Mouse (Mus musculus) liver, embryonic 16.5 days (tissue): ENCODE measurements around the gene Rreb1. TPM values are rescaled to one million over a fixed set of nuclear protein-coding genes. Genes with fewer than 3 reads are reported as not detected.

Experiments used
- ATAC-seq: fragments of 200-750 bp; cut with Nextera tagmentation; 2 replicates; pipeline ENCODE4 v1.8.0; 2017; ENCODE audit warnings: low read depth, mild to moderate bottlenecking, moderate number of reproducible peaks, moderate library complexity
- H3K27ac ChIP-seq: fragments of 300-500 bp; sonication (generic); 2 replicates; pipeline ENCODE4 v1.5.1; 2014; ENCODE audit warnings: mild to moderate bottlenecking, low read length
- H3K27me3 ChIP-seq: fragments of 300-500 bp; sonication (generic); 2 replicates; pipeline ENCODE4 v1.6.1; 2014; ENCODE audit warnings: low read depth, low read length, mixed read lengths; ENCODE audit not compliant: control insufficient read depth, insufficient read depth
- H3K36me3 ChIP-seq: fragments of 300-500 bp; sonication (generic); 2 replicates; pipeline ENCODE4 v1.6.1; 2014; ENCODE audit warnings: mild to moderate bottlenecking; ENCODE audit not compliant: control insufficient read depth, insufficient read depth
- H3K4me1 ChIP-seq: fragments of 300-500 bp; sonication (generic); 2 replicates; pipeline ENCODE4 v1.6.1; 2014; ENCODE audit warnings: low read depth, low read length, mixed read lengths; ENCODE audit not compliant: control insufficient read depth
- H3K4me2 ChIP-seq: fragments of 300-500 bp; sonication (generic); 2 replicates; pipeline ENCODE4 v1.6.1; 2014; ENCODE audit warnings: low read depth, low read length, mixed read lengths
- H3K4me3 ChIP-seq: fragments of 300-500 bp; sonication (generic); 2 replicates; pipeline ENCODE4 v1.5.1; 2014; ENCODE audit warnings: low read depth, mild to moderate bottlenecking, low read length
- H3K9ac ChIP-seq: fragments of 300-500 bp; sonication (generic); 2 replicates; pipeline ENCODE4 v1.6.1; 2014; ENCODE audit warnings: low read depth, low read length
- H3K9me3 ChIP-seq: fragments of 300-500 bp; sonication (generic); replicated peaks from 2 replicates; pipeline ENCODE4 v1.6.1; 2016; ENCODE audit warnings: low read length; ENCODE audit not compliant: control insufficient read depth
- WGBS: fragments of 180-500 bp; shearing (Covaris S2); extraction: QIAGEN DNeasy Blood & Tissue Kit; methylation state at CpG from one replicate; pipeline ENCODE4 v1.1.7; 2014; ENCODE audit not compliant: insufficient replicate concordance; 5-methylcytosine and 5-hydroxymethylcytosine counted together
- polyA plus RNA-seq: library from polyadenylated mRNA; unstranded; fragments of >200 nt; fragmentation: Nextera tagmentation; extraction: Ambion mirVana; gene quantifications from 2 replicates; pipeline ENCODE4 v1.2.1, GENCODE M21; 2015

Gene Rreb1
- polyA plus RNA-seq, 1 experiment from 2014 or later = 5.9 TPM

DNA sequence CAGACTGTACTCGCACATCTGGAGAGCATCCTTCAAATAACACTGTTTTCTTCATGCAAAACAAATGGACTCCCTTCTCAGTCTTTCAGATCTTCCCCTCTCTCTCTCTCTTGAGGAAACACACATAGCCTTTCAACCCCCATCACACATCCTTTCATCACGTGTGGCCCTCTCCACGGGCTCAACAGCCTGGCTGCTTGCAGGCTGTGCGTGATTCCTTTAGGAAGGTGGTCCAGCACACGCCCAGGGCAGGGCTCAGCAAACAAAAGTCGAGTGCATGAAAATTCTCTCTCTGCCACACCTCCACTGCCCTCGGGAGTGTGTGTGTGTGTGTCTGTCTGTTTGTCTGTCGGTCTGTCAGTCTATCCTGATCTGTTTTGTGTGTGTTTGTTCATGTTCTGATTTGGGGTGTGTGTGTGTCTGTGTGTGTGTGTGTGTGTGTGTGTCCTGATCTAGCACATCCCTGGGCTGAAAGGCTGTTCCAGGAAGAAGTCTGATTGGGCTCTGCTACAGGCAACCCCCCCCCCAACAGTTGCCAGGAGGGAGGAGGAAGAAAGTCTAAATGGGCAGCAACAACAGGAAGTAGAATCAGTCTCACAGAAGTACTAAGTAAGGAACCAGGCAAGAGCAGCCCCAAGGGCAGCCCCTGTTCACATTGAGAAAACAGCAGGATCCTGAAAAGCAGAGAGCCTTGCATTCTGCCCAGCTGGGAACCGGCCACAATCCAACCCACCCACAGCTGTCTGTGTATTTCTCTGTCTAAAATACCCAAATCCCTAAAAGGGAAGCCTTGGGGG lies 26.8 kb upstream of the Rreb1 start:
- peaks cover 7% of the 10 kb centered on the region for H3K4me1 ChIP-seq
- 24% methylated on average over 9 of the region's 9 CpGs for WGBS
- H3K4me3 ChIP-seq = no peak overlapping the region
- no peak overlapping the region for H3K4me2 ChIP-seq
- ATAC-seq = peak; percentile 27; the same call in 1 of the 2 replicates
- no peak overlapping the region for H3K27ac ChIP-seq
- H3K27me3 ChIP-seq = no peaks in the 10 kb centered on the region
- H3K9me3 ChIP-seq = no peaks in the 10 kb centered on the region
- no peaks in the 10 kb centered on the region for H3K36me3 ChIP-seq
- H3K9ac ChIP-seq = no peak overlapping the region

DNA sequence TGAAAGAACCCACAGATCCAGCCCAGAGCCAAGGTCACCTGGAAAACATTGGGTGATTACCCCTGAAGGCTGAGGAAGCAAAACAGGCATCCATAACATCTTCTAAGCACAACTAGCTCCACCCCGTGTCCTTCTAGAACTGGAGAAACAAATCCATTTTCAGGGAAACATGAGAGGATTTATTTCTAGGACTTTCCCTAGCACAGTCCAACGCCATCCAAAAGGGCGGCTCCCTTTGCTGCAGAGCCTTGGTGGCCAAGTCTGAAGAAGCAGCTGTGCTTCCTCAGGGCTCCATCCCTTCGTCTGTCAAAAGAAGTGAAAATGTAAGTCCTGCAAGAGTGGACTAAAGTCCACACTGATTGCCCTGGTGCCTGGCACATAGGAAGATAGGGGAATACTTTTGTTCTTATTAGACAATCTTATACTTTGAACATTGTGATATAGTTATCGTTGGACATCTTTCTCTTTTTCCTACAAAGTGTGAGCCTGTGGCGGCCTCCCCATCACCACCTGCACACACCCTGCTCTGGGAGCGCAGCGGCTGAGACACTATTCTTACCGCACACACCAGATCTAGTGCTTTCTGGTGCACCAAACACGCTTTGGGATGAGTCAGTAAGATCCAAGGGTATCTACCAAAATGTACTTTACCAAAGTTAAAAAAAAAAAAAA lies 18.7 kb upstream of the Rreb1 start:
- no peak overlapping the region for H3K4me3 ChIP-seq
- 29% methylated on average over 10 of the region's 10 CpGs for WGBS
- no peak overlapping the region for H3K9ac ChIP-seq
- ATAC-seq = no peak
- no peaks in the 10 kb centered on the region for H3K27me3 ChIP-seq
- H3K36me3 ChIP-seq = no peaks in the 10 kb centered on the region
- H3K4me1 ChIP-seq = peaks cover 25% of the 10 kb centered on the region
- peak overlapping the region; percentile 45; the same call in 1 of the 2 replicates for H3K27ac ChIP-seq
- H3K4me2 ChIP-seq = peak overlapping the region; percentile 23; the same call in 1 of the 2 replicates
- no peaks in the 10 kb centered on the region for H3K9me3 ChIP-seq

DNA sequence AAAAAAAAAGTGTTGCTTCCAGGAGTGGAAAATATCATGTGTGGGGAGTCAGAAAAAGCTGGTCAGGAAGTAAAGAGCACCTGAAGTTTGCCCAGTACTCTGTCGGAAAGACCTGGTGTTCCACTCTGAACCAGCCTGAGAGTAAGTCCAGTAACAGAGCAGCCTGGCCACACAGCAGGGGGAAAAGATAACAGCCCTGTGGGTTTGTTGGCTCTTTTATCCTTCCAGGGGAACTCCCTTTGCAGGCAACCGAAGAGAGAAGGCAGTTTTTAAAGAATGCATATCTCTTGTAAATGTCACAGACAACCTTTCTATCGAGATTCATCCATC lies 18.2 kb upstream of the Rreb1 start:
- H3K4me2 ChIP-seq = peak overlapping the region; percentile 23; the same call in 1 of the 2 replicates
- H3K4me3 ChIP-seq = no peak overlapping the region
- no peaks in the 10 kb centered on the region for H3K9me3 ChIP-seq
- H3K9ac ChIP-seq = no peak overlapping the region
- peak; percentile 62; the same call in 1 of the 2 replicates for ATAC-seq
- no peak overlapping the region; the same call in 1 of the 2 replicates for H3K27ac ChIP-seq
- H3K27me3 ChIP-seq = no peaks in the 10 kb centered on the region
- H3K4me1 ChIP-seq = peaks cover 25% of the 10 kb centered on the region
- no peaks in the 10 kb centered on the region for H3K36me3 ChIP-seq
- 2% methylated on average over 3 of the region's 3 CpGs for WGBS

- WGBS = 34% methylated on average over 3 of the region's 3 CpGs
- no peak overlapping the region for H3K4me2 ChIP-seq
- peaks cover 25% of the 10 kb centered on the region for H3K4me1 ChIP-seq
- H3K9me3 ChIP-seq = no peaks in the 10 kb centered on the region
- no peak for ATAC-seq
- no peak overlapping the region for H3K4me3 ChIP-seq
- H3K27ac ChIP-seq = no peak overlapping the region
- H3K9ac ChIP-seq = no peak overlapping the region
- no peaks in the 10 kb centered on the region for H3K27me3 ChIP-seq
- no peaks in the 10 kb centered on the region for H3K36me3 ChIP-seq
These were observed 17.8 kb upstream of the Rreb1 start for GRCm38 (mm10) chr13:37760373-37760772.

- Histone ChIP-seq H3K4me1 (peaks cover 25% of the 10 kb centered on the region), H3K36me3 (no peaks in the 10 kb centered on the region), H3K27ac (peak overlapping the region; percentile 31; the same call in 1 of the 2 replicates), H3K27me3 (no peaks in the 10 kb centered on the region), H3K9ac (no peak overlapping the region), H3K4me3 (no peak overlapping the region), H3K9me3 (no peaks in the 10 kb centered on the region), H3K4me2 (no peak overlapping the region)
- ATAC-seq = peak; percentile 67
- 30% methylated on average over 23 of the region's 23 CpGs for WGBS
These were observed 17.0 kb upstream of the Rreb1 start for GRCm38 (mm10) chr13:37760957-37761941.

DNA sequence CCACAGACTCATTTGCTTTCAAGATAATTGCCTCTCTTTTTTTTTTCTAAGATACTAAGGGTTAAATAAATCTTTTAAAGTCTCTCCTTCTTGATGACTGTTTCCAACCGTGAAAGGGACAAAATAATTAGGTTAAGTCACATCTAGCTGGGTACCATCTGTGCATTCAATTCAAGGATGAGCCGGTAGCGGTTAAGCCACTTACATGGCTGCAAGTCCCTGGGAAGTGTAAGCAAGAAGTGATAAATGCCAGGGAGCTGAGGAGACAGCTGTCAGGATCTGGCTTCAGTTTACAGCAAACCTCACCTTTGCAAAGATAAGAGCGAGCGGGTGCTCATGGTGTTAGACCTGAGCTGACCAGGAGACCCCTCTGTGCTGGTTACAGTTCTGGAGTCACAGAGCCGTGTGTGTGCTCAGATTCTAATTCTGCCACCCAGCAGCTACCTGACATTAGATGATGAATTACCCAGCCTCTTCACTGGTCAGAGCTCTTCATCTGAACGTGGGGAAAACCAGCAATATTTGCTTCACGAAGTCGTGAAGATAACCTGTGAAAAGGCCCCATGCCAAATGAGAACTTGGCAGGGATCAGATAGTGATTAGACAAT lies 14.3 kb upstream of the Rreb1 start:
- Histone ChIP-seq H3K4me1 (peaks cover 22% of the 10 kb centered on the region), H3K4me3 (no peak overlapping the region), H3K27ac (no peak overlapping the region), H3K9me3 (no peaks in the 10 kb centered on the region), H3K4me2 (no peak overlapping the region), H3K9ac (no peak overlapping the region), H3K36me3 (no peaks in the 10 kb centered on the region), H3K27me3 (no peaks in the 10 kb centered on the region)
- ATAC-seq = no peak
- 55% methylated on average over 9 of the region's 9 CpGs for whole genome bisulfite sequencing

DNA sequence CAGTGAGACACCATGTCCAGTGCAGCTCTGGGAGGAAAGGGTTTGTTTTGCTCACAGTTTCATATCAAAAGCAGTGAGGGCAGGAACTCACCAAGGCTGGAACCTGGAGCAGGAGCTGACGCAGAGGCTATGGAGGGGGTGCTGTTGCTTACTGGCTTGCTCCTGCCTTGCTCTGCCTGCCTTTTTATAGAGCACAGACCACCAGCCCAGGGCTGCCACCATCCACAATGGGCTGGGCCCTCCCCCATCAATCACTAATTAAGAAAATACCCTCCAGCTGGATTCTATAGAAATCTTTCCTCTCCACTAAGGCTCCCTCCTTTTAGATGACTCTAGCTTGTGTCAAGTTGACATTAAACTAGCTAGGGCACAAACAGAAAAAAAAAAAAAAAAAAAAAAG lies 8.4 kb upstream of the Rreb1 start:
- no peak overlapping the region for H3K9ac ChIP-seq
- no peak overlapping the region for H3K27ac ChIP-seq
- H3K36me3 ChIP-seq = no peaks in the 10 kb centered on the region
- no peaks in the 10 kb centered on the region for H3K4me1 ChIP-seq
- WGBS = 58% methylated on average over 1 of the region's 1 CpGs
- H3K4me2 ChIP-seq = no peak overlapping the region
- no peaks in the 10 kb centered on the region for H3K9me3 ChIP-seq
- no peaks in the 10 kb centered on the region for H3K27me3 ChIP-seq
- ATAC-seq = no peak
- no peak overlapping the region for H3K4me3 ChIP-seq

DNA sequence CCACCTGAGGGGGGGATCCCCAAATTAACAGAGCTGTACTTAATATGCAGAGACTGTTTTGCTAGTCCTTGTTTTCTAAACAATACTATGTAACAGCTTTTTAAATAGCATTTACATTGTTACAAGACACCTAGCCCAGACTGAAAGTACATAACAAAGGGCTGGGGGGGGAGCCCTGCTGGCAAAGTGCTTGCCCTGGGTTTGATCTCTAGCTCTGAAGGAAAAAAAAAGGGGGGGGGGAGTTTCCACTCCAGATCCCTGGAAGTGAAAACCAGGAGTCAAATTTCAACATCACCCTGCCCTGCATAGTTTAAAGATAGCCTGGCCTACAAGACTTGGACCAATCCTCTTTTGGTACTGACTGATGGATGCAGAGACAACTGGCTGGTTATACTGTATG lies 4.7 kb upstream of the Rreb1 start:
- no peaks in the 10 kb centered on the region for H3K36me3 ChIP-seq
- no peak overlapping the region for H3K27ac ChIP-seq
- no peak for ATAC-seq
- peaks cover 8% of the 10 kb centered on the region for H3K27me3 ChIP-seq
- H3K9ac ChIP-seq = no peak overlapping the region
- H3K4me1 ChIP-seq = peaks cover 9% of the 10 kb centered on the region
- no peak overlapping the region for H3K4me2 ChIP-seq
- no peaks in the 10 kb centered on the region for H3K9me3 ChIP-seq
- no peak overlapping the region for H3K4me3 ChIP-seq
